Mouse (Mus musculus): ENCODE data around the gene Mtr. TPM values are rescaled to one million over a fixed set of nuclear protein-coding genes. Genes with fewer than 3 reads are reported as not detected.

The Mtr gene
- polyA plus RNA-seq, 1 experiment from 2014 or later: 13.0 TPM

- Histone ChIP-seq H3K27ac (no peak overlapping the region), H3K4me3 (no peak overlapping the region), H3K27me3 (ENCODE audit: insufficient read depth, poor library complexity, severe bottlenecking) (no peaks in the 10 kb centered on the region), H3K36me3 (peaks cover 82% of the 10 kb centered on the region), H3K4me1 (replicated peaks) (no peaks in the 10 kb centered on the region), H3K9me3 (no peaks in the 10 kb centered on the region)
- no peak for DNase-seq (ENCODE audit: low spot score)
- WGBS: 95% methylated on average over 14 of the region's 14 CpGs
Observed at GRCm38 (mm10) chr13:12218603-12219002, 39.3 kb downstream of the Mtr start.

- Histone ChIP-seq H3K36me3 (peaks cover 76% of the 10 kb centered on the region), H3K4me1 (replicated peaks) (no peaks in the 10 kb centered on the region), H3K9me3 (no peaks in the 10 kb centered on the region), H3K27ac (no peak overlapping the region), H3K27me3 (ENCODE audit: insufficient read depth, poor library complexity, severe bottlenecking) (no peaks in the 10 kb centered on the region), H3K4me3 (no peak overlapping the region)
- WGBS: 89% methylated on average over 5 of the region's 5 CpGs
- no peak for DNase-seq (ENCODE audit: low spot score)
Observed at GRCm38 (mm10) chr13:12214922-12215321, 43.0 kb downstream of the Mtr start.

GRCm38 (mm10) chr13:12211058-12211457, 46.9 kb downstream of the Mtr start:
- no peaks in the 10 kb centered on the region for H3K4me1 ChIP-seq (replicated peaks)
- H3K9me3 ChIP-seq: no peaks in the 10 kb centered on the region
- H3K27me3 ChIP-seq (ENCODE audit: insufficient read depth, poor library complexity, severe bottlenecking): no peaks in the 10 kb centered on the region
- no peak for DNase-seq (ENCODE audit: low spot score)
- WGBS: 78% methylated on average over 2 of the region's 2 CpGs
- H3K27ac ChIP-seq: no peak overlapping the region
- peaks cover 65% of the 10 kb centered on the region for H3K36me3 ChIP-seq
- H3K4me3 ChIP-seq: no peak overlapping the region

GRCm38 (mm10) chr13:12210023-12210762, 47.7 kb downstream of the Mtr start:
- DNase-seq (ENCODE audit: low spot score): peak; percentile 39
- Histone ChIP-seq H3K27ac (no peak overlapping the region), H3K36me3 (peaks cover 67% of the 10 kb centered on the region), H3K9me3 (no peaks in the 10 kb centered on the region), H3K4me3 (no peak overlapping the region), H3K27me3 (ENCODE audit: insufficient read depth, poor library complexity, severe bottlenecking) (no peaks in the 10 kb centered on the region), H3K4me1 (replicated peaks) (no peaks in the 10 kb centered on the region)
- 79% methylated on average over 10 of the region's 10 CpGs for WGBS

- Histone ChIP-seq H3K4me1 (replicated peaks) (no peaks in the 10 kb centered on the region), H3K9me3 (no peaks in the 10 kb centered on the region), H3K4me3 (no peak overlapping the region), H3K36me3 (peaks cover 70% of the 10 kb centered on the region), H3K27me3 (ENCODE audit: insufficient read depth, poor library complexity, severe bottlenecking) (no peaks in the 10 kb centered on the region), H3K27ac (no peak overlapping the region)
- DNase-seq (ENCODE audit: low spot score): no peak
- 90% methylated on average over 5 of the region's 5 CpGs for WGBS
Observed at GRCm38 (mm10) chr13:12200372-12200771, 57.5 kb downstream of the Mtr start.

GRCm38 (mm10) chr13:12198486-12198885, 59.4 kb downstream of the Mtr start:
- 94% methylated on average over 2 of the region's 2 CpGs for WGBS
- H3K9me3 ChIP-seq: no peaks in the 10 kb centered on the region

GRCm38 (mm10) chr13:12196861-12197260, 61.1 kb downstream of the Mtr start:
- WGBS: 92% methylated on average over 4 of the region's 4 CpGs
- Histone ChIP-seq H3K4me1 (replicated peaks) (no peaks in the 10 kb centered on the region), H3K27ac (no peak overlapping the region), H3K9me3 (no peaks in the 10 kb centered on the region), H3K27me3 (ENCODE audit: insufficient read depth, poor library complexity, severe bottlenecking) (no peaks in the 10 kb centered on the region), H3K4me3 (no peak overlapping the region), H3K36me3 (peaks cover 85% of the 10 kb centered on the region)
- DNase-seq (ENCODE audit: low spot score): no peak

More at GRCm38 (mm10) chr13:12198486-12198885, 59.4 kb downstream of the Mtr start:
- Histone ChIP-seq H3K27ac (no peak overlapping the region), H3K27me3 (ENCODE audit: insufficient read depth, poor library complexity, severe bottlenecking) (no peaks in the 10 kb centered on the region), H3K4me3 (no peak overlapping the region), H3K4me1 (replicated peaks) (no peaks in the 10 kb centered on the region), H3K36me3 (peaks cover 75% of the 10 kb centered on the region)
- DNase-seq (ENCODE audit: low spot score): no peak

GRCm38 (mm10) chr13:12196012-12196411, 61.9 kb downstream of the Mtr start:
- H3K27ac ChIP-seq: no peak overlapping the region
- DNase-seq (ENCODE audit: low spot score): no peak
- H3K9me3 ChIP-seq: no peaks in the 10 kb centered on the region
- H3K27me3 ChIP-seq (ENCODE audit: insufficient read depth, poor library complexity, severe bottlenecking): no peaks in the 10 kb centered on the region
- no peak overlapping the region for H3K4me3 ChIP-seq
- H3K4me1 ChIP-seq (replicated peaks): no peaks in the 10 kb centered on the region
- H3K36me3 ChIP-seq: peaks cover 81% of the 10 kb centered on the region
- 96% methylated on average over 3 of the region's 3 CpGs for WGBS

GRCm38 (mm10) chr13:12194942-12195662, 62.8 kb downstream of the Mtr start:
- 90% methylated on average over 12 of the region's 12 CpGs for WGBS
- no peaks in the 10 kb centered on the region for H3K9me3 ChIP-seq

GRCm38 (mm10) chr13:12189219-12189618, 68.7 kb downstream of the Mtr start:
- no peaks in the 10 kb centered on the region for H3K9me3 ChIP-seq
- 96% methylated on average over 11 of the region's 11 CpGs for WGBS
- no peak overlapping the region for H3K4me3 ChIP-seq
- no peak for DNase-seq (ENCODE audit: low spot score)
- H3K4me1 ChIP-seq (replicated peaks): peaks cover 7% of the 10 kb centered on the region
- peaks cover 75% of the 10 kb centered on the region for H3K36me3 ChIP-seq
- H3K27ac ChIP-seq: no peak overlapping the region
- H3K27me3 ChIP-seq (ENCODE audit: insufficient read depth, poor library complexity, severe bottlenecking): no peaks in the 10 kb centered on the region

More at GRCm38 (mm10) chr13:12194942-12195662, 62.8 kb downstream of the Mtr start:
- H3K27me3 ChIP-seq (ENCODE audit: insufficient read depth, poor library complexity, severe bottlenecking): no peaks in the 10 kb centered on the region
- no peak overlapping the region for H3K27ac ChIP-seq
- H3K4me3 ChIP-seq: no peak overlapping the region
- H3K4me1 ChIP-seq (replicated peaks): no peaks in the 10 kb centered on the region
- H3K36me3 ChIP-seq: peaks cover 80% of the 10 kb centered on the region
- DNase-seq (ENCODE audit: low spot score): no peak

- H3K27ac ChIP-seq: no peak overlapping the region
- H3K4me3 ChIP-seq: no peak overlapping the region
- 91% methylated on average over 11 of the region's 11 CpGs for WGBS
- no peak for DNase-seq (ENCODE audit: low spot score)
- no peaks in the 10 kb centered on the region for H3K9me3 ChIP-seq
- H3K36me3 ChIP-seq: peaks cover 71% of the 10 kb centered on the region
- peaks cover 7% of the 10 kb centered on the region for H3K4me1 ChIP-seq (replicated peaks)
- H3K27me3 ChIP-seq (ENCODE audit: insufficient read depth, poor library complexity, severe bottlenecking): no peaks in the 10 kb centered on the region
Observed at GRCm38 (mm10) chr13:12188804-12189203, 69.1 kb downstream of the Mtr start.

GRCm38 (mm10) chr13:12179481-12179880, 78.4 kb downstream of the Mtr start:
- H3K36me3 ChIP-seq: peaks cover 7% of the 10 kb centered on the region
- H3K4me3 ChIP-seq: no peak overlapping the region
- no peaks in the 10 kb centered on the region for H3K27me3 ChIP-seq (ENCODE audit: insufficient read depth, poor library complexity, severe bottlenecking)
- no peak for DNase-seq (ENCODE audit: low spot score)
- 0 out of 2 replicates have a peak, but pooled peaks cover 10% of the 10 kb centered on the region for H3K4me1 ChIP-seq (replicated peaks)
- WGBS: 74% methylated on average over 8 of the region's 8 CpGs
- no peak overlapping the region for H3K27ac ChIP-seq
- no peaks in the 10 kb centered on the region for H3K9me3 ChIP-seq

GRCm38 (mm10) chr13:12176761-12177160, 81.2 kb downstream of the Mtr start:
- Histone ChIP-seq H3K4me3 (no peak overlapping the region), H3K4me1 (replicated peaks) (0 out of 2 replicates have a peak, but pooled peaks cover 10% of the 10 kb centered on the region), H3K36me3 (peaks cover 4% of the 10 kb centered on the region; the same call in 1 of the 2 replicates), H3K27me3 (ENCODE audit: insufficient read depth, poor library complexity, severe bottlenecking) (no peaks in the 10 kb centered on the region), H3K9me3 (no peaks in the 10 kb centered on the region), H3K27ac (no peak overlapping the region)
- WGBS: 14% methylated on average over 3 of the region's 3 CpGs
- DNase-seq (ENCODE audit: low spot score): no peak
